Mouse (Mus musculus) thymus, postnatal 10 days (tissue): ENCODE data around the gene Smc5.

Experiments
- DNase-seq, 2 experiments: peaks; one replicate each; pipeline ENCODE4 v3.0.0; 2021; ENCODE audit warnings: low spot score in 2 of 2

Gene Smc5

GRCm38 (mm10) chr19:23189744-23190143 lies 84.0 kb downstream of the Smc5 start:
- DNase-seq = no peak

GRCm38 (mm10) chr19:23188986-23189385 lies 84.7 kb downstream of the Smc5 start:
- DNase-seq = no peak

GRCm38 (mm10) chr19:23187732-23188131 lies 86.0 kb downstream of the Smc5 start:
- DNase-seq = no peak

- no peak for DNase-seq
Observed at GRCm38 (mm10) chr19:23184068-23184467, 89.6 kb downstream of the Smc5 start.

GRCm38 (mm10) chr19:23183493-23183892 lies 90.2 kb downstream of the Smc5 start:
- DNase-seq = no peak

- DNase-seq = no peak
Observed at GRCm38 (mm10) chr19:23178533-23178932, 95.2 kb downstream of the Smc5 start.

- no peak for DNase-seq
Observed at GRCm38 (mm10) chr19:23175511-23175910, 98.2 kb downstream of the Smc5 start.

GRCm38 (mm10) chr19:23175090-23175489 lies 98.6 kb downstream of the Smc5 start:
- no peak for DNase-seq

- no peak for DNase-seq
Observed at GRCm38 (mm10) chr19:23171136-23171535, 102.6 kb downstream of the Smc5 start.

GRCm38 (mm10) chr19:23170476-23170875 lies 103.2 kb downstream of the Smc5 start:
- no peak for DNase-seq

GRCm38 (mm10) chr19:23169659-23170050 lies 104.0 kb downstream of the Smc5 start:
- DNase-seq = no peak

GRCm38 (mm10) chr19:23168899-23169658 lies 104.6 kb downstream of the Smc5 start:
- DNase-seq = no peak

GRCm38 (mm10) chr19:23166550-23167284 lies 107.0 kb downstream of the Smc5 start:
- no peak for DNase-seq

- no peak for DNase-seq
Observed at GRCm38 (mm10) chr19:23164651-23165240, 109.0 kb downstream of the Smc5 start.

GRCm38 (mm10) chr19:23163361-23163760 lies 110.3 kb downstream of the Smc5 start:
- DNase-seq = no peak

- no peak for DNase-seq
Observed at GRCm38 (mm10) chr19:23162877-23163276, 110.8 kb downstream of the Smc5 start.

- no peak for DNase-seq
Observed at GRCm38 (mm10) chr19:23162387-23162809, 111.3 kb downstream of the Smc5 start.

GRCm38 (mm10) chr19:23159780-23160395 lies 113.8 kb downstream of the Smc5 start:
- DNase-seq = no peak
